Comparison of ENCODE assay signal across 20 mouse cellular contexts in genomic region chr9:42296297-42296922, GRCm38 (mm10).
"Had no signal": no experiment of that assay in that cellular context is flagged by ENCODE, and none has a peak within 500 bp of the region (broad histone marks: within the 10 kb centered on the region; RNA-seq: fewer than 3 reads in every experiment).

No protein-coding gene starts in this region.

- H3K36me3 ChIP-seq: limb, embryonic 10.5 days; limb, embryonic 13.5 days; liver, embryonic 12.5 days; liver, embryonic 15.5 days; lung, embryonic 15.5 days; midbrain, embryonic 12.5 days; neural tube, embryonic 13.5 days had no signal

- H3K4me2 ChIP-seq: limb, embryonic 13.5 days; liver, embryonic 12.5 days; liver, embryonic 15.5 days; lung, embryonic 15.5 days; midbrain, embryonic 12.5 days; neural tube, embryonic 13.5 days had no signal

- H3K27me3 ChIP-seq: limb, embryonic 13.5 days; liver, embryonic 12.5 days; liver, embryonic 15.5 days; lung, embryonic 15.5 days; midbrain, embryonic 12.5 days; neural tube, embryonic 13.5 days had no signal

- H3K9ac ChIP-seq: limb, embryonic 13.5 days; liver, embryonic 12.5 days; liver, embryonic 15.5 days; lung, embryonic 15.5 days; midbrain, embryonic 12.5 days; neural tube, embryonic 13.5 days had no signal

- DNase-seq: kidney, adult 9 months; kidney, postnatal 25 days; layer of hippocampus, adult 9-11 months; liver; lung, adult 18-20 months; lung, postnatal 10 days; lung, postnatal 36 days; thymus, adult 2 months; thymus, postnatal 14 days; thymus, postnatal 4 days had no signal

- H3K4me1 ChIP-seq: limb, embryonic 13.5 days; liver, embryonic 12.5 days; liver, embryonic 15.5 days; lung, embryonic 15.5 days; neural tube, embryonic 13.5 days had no signal

- H3K9me3 ChIP-seq: limb, embryonic 10.5 days; limb, embryonic 13.5 days; liver, embryonic 12.5 days; liver, embryonic 15.5 days; lung, embryonic 15.5 days; midbrain, embryonic 12.5 days; neural tube, embryonic 13.5 days had no signal

- H3K4me3 ChIP-seq: layer of hippocampus, adult 2 months; limb, embryonic 10.5 days; limb, embryonic 13.5 days; liver, embryonic 12.5 days; liver, embryonic 15.5 days; lung, embryonic 15.5 days; midbrain, embryonic 12.5 days; myocyte; neural tube, embryonic 13.5 days had no signal

- H3K27ac ChIP-seq: layer of hippocampus, adult 2 months; limb, embryonic 10.5 days; limb, embryonic 13.5 days; liver, embryonic 12.5 days; liver, embryonic 15.5 days; lung, embryonic 15.5 days; midbrain, embryonic 12.5 days; neural tube, embryonic 13.5 days had no signal

- ATAC-seq: liver, embryonic 12.5 days; midbrain, embryonic 16.5 days had no signal
